Mouse (Mus musculus) small intestine, adult 2 months (tissue): ENCODE data around the gene Mink1.

Source experiments
- CTCF ChIP-seq: fragments of 200-500 bp; IDR thresholded peaks from 2 replicates; pipeline ENCODE4 v1.5.1; 2012; ENCODE audit warnings: low read depth, mild to moderate bottlenecking, control low read depth, inconsistent platforms, low read length, moderate library complexity, mixed read lengths; ENCODE audit not compliant: insufficient replicate concordance, insufficient read length; ENCODE audit errors: extremely low read depth
- POLR2A ChIP-seq: fragments of 200-500 bp; IDR thresholded peaks from 2 replicates; pipeline ENCODE4 v1.6.1; 2012; ENCODE audit warnings: low read depth, mild to moderate bottlenecking, control low read depth, inconsistent platforms, low read length, moderate library complexity

DNA sequence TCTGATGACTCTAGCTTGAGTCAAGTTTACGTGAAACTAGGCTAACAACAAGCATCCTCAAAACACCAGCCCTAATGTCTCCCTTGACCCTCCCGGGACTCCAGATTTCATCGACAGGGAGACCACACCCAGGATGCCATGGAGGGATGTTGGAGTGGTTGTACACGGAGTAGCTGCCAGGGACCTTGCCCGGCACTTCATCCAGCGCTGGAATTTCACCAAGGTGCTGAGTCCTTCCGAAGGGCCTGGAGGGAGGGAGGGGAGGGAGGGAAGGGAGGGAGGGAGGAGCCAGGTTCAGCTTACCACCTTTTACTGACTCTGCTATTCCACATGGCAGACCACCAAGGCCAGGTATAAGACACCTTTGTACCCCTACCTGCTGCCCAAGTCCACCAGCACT lies 8.7 kb upstream of the Mink1 start:
- TF ChIP-seq CTCF (no peak), POLR2A (no peak)
